Mouse (Mus musculus): ENCODE results near the gene Chrnb2. TPM values are rescaled to one million over a fixed set of nuclear protein-coding genes. Genes with fewer than 3 reads are reported as not detected.

Gene Chrnb2
- polyA plus RNA-seq, 1 experiment from 2014 or later, result 20.8 TPM

DNA sequence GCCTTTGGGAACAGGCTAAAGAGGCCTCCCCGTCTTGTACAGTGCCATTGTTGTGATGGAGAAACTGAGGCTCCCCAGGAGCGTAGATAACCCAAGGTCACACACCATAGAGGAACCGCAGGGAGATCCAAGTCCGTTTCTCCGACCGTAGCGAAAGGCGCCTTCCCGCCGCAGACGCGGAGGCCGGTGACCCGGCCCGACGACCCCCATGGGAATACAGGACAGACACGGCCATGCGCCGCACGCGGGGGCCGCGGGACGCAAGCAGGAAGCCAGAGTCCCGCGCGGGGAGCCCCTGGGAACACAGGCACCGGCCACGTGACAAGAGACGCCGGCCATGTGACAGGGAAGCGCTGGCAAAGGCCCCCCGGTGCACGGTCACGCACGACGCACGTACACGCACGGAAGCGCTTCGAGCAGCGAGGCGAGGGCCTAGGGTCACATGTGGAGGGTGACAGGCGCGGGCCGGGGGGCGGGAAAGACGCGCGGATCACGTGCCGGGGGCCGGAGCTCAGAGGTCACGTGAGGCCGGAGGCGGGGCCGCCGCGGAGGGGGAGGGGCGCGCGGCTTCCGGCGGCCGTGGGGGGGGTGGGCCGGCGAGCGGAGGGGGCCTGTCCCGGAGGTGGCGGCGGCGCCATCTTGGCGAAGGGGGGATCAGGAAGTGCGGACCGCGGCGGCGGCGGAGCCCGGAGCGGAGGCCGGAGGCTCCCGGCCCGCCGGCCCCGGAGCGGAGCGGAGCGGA lies 8.7 kb upstream of the Chrnb2 start, which contains the start of gene Ube2q1:
Gene Ube2q1 (plus strand): TSS at position 649 of the 742 bp plus-strand sequence.
- ATAC-seq (ENCODE audit: insufficient read depth, low FRiP score, low TSS enrichment) (peak; percentile 94), DNase-seq (ENCODE audit: low spot score) (peak; percentile 94)
- no peaks in the 10 kb centered on the region for H3K9me3 ChIP-seq (ENCODE audit: control insufficient read depth, low read length)
- WGBS, result under 1% methylated on average over 63 of the region's 90 CpGs
- peak within 1 kb of the TSS; percentile 99 for H3K9ac ChIP-seq (ENCODE audit: low read length)
- H3K4me1 ChIP-seq (ENCODE audit: control insufficient read depth, insufficient read depth, low read length), result peaks cover 22% of the 10 kb centered on the region
- H3K4me3 ChIP-seq (ENCODE audit: low read depth, low read length), result peak within 1 kb of the TSS; percentile 99
- no peaks in the 10 kb centered on the region for H3K27me3 ChIP-seq (ENCODE audit: control insufficient read depth, insufficient read depth, low read length)
- peaks cover 3% of the 10 kb centered on the region for H3K36me3 ChIP-seq (ENCODE audit: control insufficient read depth, insufficient read depth, low read length)
- H3K27ac ChIP-seq (ENCODE audit: low read depth, low read length), result peak within 1 kb of the TSS; percentile 94
- peak within 1 kb of the TSS; percentile 81 for H3K4me2 ChIP-seq (ENCODE audit: low read depth)

DNA sequence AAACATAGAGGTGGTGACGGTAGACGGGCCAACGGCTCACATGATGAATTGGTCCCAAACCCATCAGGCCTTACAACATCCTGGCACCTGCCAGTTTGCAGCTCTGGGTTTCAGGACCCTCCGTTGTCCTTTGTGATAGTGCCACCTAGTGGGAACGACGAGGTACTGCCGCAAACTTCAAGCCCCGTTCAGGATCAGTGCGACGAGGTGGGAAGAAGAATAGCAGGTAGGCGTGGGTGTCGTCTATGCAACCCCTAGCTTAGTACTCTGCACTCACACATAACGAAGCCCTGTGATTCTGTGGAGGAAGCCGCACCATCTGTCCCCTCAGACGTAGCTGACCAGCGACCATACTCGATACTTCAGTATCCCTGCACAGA lies 8.1 kb upstream of the Chrnb2 start:
- peak overlapping the region; percentile 81 for H3K4me2 ChIP-seq (ENCODE audit: low read depth)
- H3K9me3 ChIP-seq (ENCODE audit: control insufficient read depth, low read length), result no peaks in the 10 kb centered on the region
- peak overlapping the region; percentile 99 for H3K4me3 ChIP-seq (ENCODE audit: low read depth, low read length)
- peak; percentile 90 for DNase-seq (ENCODE audit: low spot score)
- WGBS, result 1% methylated on average over 17 of the region's 17 CpGs
- H3K9ac ChIP-seq (ENCODE audit: low read length), result peak overlapping the region; percentile 99
- peaks cover 3% of the 10 kb centered on the region for H3K36me3 ChIP-seq (ENCODE audit: control insufficient read depth, insufficient read depth, low read length)
- no peaks in the 10 kb centered on the region for H3K27me3 ChIP-seq (ENCODE audit: control insufficient read depth, insufficient read depth, low read length)
- peaks cover 22% of the 10 kb centered on the region for H3K4me1 ChIP-seq (ENCODE audit: control insufficient read depth, insufficient read depth, low read length)
- H3K27ac ChIP-seq (ENCODE audit: low read depth, low read length), result peak overlapping the region; percentile 94
- ATAC-seq (ENCODE audit: insufficient read depth, low FRiP score, low TSS enrichment), result peak; percentile 70

DNA sequence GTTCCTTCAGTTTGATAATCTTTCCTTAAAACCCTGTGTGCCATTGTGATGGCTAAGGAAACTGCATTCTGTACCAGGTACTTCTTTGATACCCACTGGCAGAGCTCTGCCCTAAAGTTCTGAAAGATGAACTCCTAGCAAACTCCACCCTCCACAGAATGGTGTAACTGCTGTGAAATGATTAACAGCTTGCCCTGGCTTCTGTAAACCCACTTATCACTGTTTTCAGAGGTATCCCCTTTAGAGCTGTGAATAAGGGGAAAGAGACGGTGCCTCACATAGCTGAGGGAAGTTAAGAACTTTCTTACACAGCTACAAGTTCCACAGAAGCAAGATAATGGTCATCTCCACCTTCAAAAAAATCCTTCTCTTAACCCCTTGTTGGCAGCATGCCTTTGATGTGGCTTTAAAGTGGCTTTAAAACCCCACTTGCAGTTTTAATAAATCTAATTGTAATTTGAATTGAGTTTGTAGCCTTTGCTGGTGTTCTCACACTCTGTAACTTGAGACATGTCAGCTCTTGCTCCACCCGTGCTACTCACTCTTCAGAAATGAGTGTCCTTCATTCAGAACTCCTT lies 6.1 kb upstream of the Chrnb2 start:
- no peak overlapping the region for H3K4me3 ChIP-seq (ENCODE audit: low read depth, low read length)
- H3K9ac ChIP-seq (ENCODE audit: low read length), result no peak overlapping the region
- no peak overlapping the region for H3K27ac ChIP-seq (ENCODE audit: low read depth, low read length)
- no peak for ATAC-seq (ENCODE audit: insufficient read depth, low FRiP score, low TSS enrichment)
- H3K4me1 ChIP-seq (ENCODE audit: control insufficient read depth, insufficient read depth, low read length), result peaks cover 22% of the 10 kb centered on the region
- H3K36me3 ChIP-seq (ENCODE audit: control insufficient read depth, insufficient read depth, low read length), result no peaks in the 10 kb centered on the region
- H3K27me3 ChIP-seq (ENCODE audit: control insufficient read depth, insufficient read depth, low read length), result no peaks in the 10 kb centered on the region
- no peak overlapping the region for H3K4me2 ChIP-seq (ENCODE audit: low read depth)
- WGBS, result 63% methylated on average over 2 of the region's 2 CpGs
- no peak for DNase-seq (ENCODE audit: low spot score)
- no peaks in the 10 kb centered on the region for H3K9me3 ChIP-seq (ENCODE audit: control insufficient read depth, low read length)

DNA sequence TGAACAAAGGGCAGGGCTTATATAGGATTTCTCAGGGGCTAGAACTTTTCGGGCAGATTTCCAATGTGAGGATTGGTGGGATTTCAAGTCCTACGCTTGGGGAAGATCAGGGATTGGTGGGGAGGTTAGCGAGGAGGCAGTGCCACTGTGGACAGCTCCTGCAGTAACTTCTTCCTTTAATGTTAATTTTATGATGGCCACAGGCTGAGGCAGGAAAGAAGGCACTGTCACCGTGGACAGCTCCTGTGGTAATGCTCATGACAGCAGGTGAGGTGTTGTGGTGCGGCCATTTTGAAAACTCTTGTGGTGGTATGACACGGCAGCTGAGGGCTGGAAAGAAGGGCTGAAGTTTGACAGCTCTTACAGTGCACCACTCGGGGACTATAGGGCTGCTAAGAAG lies 5.2 kb upstream of the Chrnb2 start:
- no peaks in the 10 kb centered on the region for H3K36me3 ChIP-seq (ENCODE audit: control insufficient read depth, insufficient read depth, low read length)
- no peaks in the 10 kb centered on the region for H3K27me3 ChIP-seq (ENCODE audit: control insufficient read depth, insufficient read depth, low read length)
- H3K4me1 ChIP-seq (ENCODE audit: control insufficient read depth, insufficient read depth, low read length), result peaks cover 13% of the 10 kb centered on the region
- no peak overlapping the region for H3K9ac ChIP-seq (ENCODE audit: low read length)
- H3K4me2 ChIP-seq (ENCODE audit: low read depth), result no peak overlapping the region
- DNase-seq (ENCODE audit: low spot score), result no peak
- H3K27ac ChIP-seq (ENCODE audit: low read depth, low read length), result no peak overlapping the region
- ATAC-seq (ENCODE audit: insufficient read depth, low FRiP score, low TSS enrichment), result no peak
- no peaks in the 10 kb centered on the region for H3K9me3 ChIP-seq (ENCODE audit: control insufficient read depth, low read length)
- H3K4me3 ChIP-seq (ENCODE audit: low read depth, low read length), result no peak overlapping the region
- 72% methylated on average over 7 of the region's 7 CpGs for WGBS

DNA sequence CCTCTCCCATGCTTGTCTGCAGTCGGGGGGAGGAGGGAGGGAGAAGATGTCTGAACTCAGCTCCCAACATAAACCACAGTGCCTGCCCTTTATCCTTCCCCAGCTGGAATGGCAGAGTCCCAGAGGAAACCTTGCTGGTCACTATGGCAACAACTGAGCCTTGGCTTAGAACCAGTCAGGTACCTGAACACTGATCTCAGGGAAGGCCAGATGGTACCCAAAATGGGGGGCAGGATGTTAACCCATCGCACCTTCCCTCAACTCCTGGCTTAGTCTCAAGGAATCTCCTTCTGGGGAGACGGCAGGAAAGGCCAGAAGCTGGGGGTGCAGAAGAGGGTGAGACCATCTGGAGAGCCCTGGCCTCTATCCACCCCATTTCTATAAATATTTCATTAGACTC lies 4.6 kb downstream of the Chrnb2 start:
- 0 out of 2 replicates have a peak, but pooled peaks cover 3% of the 10 kb centered on the region for H3K4me1 ChIP-seq (ENCODE audit: control insufficient read depth, insufficient read depth, low read length)
- H3K9me3 ChIP-seq (ENCODE audit: control insufficient read depth, low read length), result no peaks in the 10 kb centered on the region
- ATAC-seq (ENCODE audit: insufficient read depth, low FRiP score, low TSS enrichment), result no peak
- DNase-seq (ENCODE audit: low spot score), result no peak
- H3K9ac ChIP-seq (ENCODE audit: low read length), result no peak overlapping the region; the same call in 1 of the 2 replicates
- H3K27ac ChIP-seq (ENCODE audit: low read depth, low read length), result 0 out of 2 replicates have a peak overlapping the region, but pooled peaks have one; percentile 31
- H3K4me2 ChIP-seq (ENCODE audit: low read depth), result peak overlapping the region; percentile 32
- no peaks in the 10 kb centered on the region for H3K27me3 ChIP-seq (ENCODE audit: control insufficient read depth, insufficient read depth, low read length)
- H3K36me3 ChIP-seq (ENCODE audit: control insufficient read depth, insufficient read depth, low read length), result no peaks in the 10 kb centered on the region; the same call in 1 of the 2 replicates
- WGBS, result 73% methylated on average over 2 of the region's 3 CpGs
- H3K4me3 ChIP-seq (ENCODE audit: low read depth, low read length), result no peak overlapping the region

DNA sequence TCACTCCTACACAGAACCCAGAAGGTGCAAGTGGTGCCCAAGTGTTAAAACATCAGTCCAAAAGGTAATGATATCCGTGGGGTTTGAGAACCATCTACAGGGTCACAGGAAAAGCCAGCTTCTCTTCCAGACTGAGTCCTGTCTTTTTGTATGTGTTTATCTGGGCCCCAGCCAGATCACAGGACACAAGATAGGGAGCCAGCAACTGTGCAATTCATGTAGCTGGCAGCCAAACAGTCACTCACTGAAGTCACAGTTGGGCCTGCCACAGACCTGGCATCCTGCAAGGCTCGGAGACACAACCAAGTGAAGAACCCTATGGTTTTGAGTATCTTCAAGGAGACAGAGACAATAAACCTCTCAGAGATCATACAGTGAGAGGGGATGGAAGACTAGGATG lies 6.6 kb downstream of the Chrnb2 start:
- no peak overlapping the region for H3K9ac ChIP-seq (ENCODE audit: low read length)
- no peak overlapping the region for H3K27ac ChIP-seq (ENCODE audit: low read depth, low read length)
- DNase-seq (ENCODE audit: low spot score) (no peak), ATAC-seq (ENCODE audit: insufficient read depth, low FRiP score, low TSS enrichment) (no peak)
- H3K27me3 ChIP-seq (ENCODE audit: control insufficient read depth, insufficient read depth, low read length), result no peaks in the 10 kb centered on the region
- H3K36me3 ChIP-seq (ENCODE audit: control insufficient read depth, insufficient read depth, low read length), result no peaks in the 10 kb centered on the region; the same call in 1 of the 2 replicates
- H3K9me3 ChIP-seq (ENCODE audit: control insufficient read depth, low read length), result no peaks in the 10 kb centered on the region
- no peak overlapping the region for H3K4me3 ChIP-seq (ENCODE audit: low read depth, low read length)
- 80% methylated on average over 2 of the region's 2 CpGs for WGBS
- 0 out of 2 replicates have a peak, but pooled peaks cover 3% of the 10 kb centered on the region for H3K4me1 ChIP-seq (ENCODE audit: control insufficient read depth, insufficient read depth, low read length)
- H3K4me2 ChIP-seq (ENCODE audit: low read depth), result no peak overlapping the region

DNA sequence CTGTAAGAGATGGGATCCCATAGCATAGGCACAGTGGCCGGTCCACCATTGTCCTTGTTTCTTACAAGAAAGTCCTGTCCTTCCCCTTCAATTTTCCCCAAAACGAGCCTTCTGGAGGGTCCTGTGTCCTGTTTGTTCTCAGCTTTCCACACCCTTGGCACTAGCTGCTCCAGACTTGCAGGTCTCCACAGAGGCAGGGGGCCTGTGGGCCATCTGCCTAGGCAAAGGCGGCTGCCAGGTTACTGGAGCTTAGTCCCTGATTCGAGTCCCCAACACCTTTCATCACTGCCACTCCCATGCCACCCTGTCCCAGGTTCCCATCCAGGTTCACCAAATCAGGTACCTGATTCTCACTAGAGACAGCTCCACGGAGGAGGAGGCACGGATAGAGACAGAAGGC lies 9.1 kb downstream of the Chrnb2 start:
- Histone ChIP-seq H3K4me1 (ENCODE audit: control insufficient read depth, insufficient read depth, low read length) (0 out of 2 replicates have a peak, but pooled peaks cover 3% of the 10 kb centered on the region), H3K4me3 (ENCODE audit: low read depth, low read length) (no peak overlapping the region), H3K9me3 (ENCODE audit: control insufficient read depth, low read length) (no peaks in the 10 kb centered on the region), H3K9ac (ENCODE audit: low read length) (no peak overlapping the region), H3K4me2 (ENCODE audit: low read depth) (no peak overlapping the region), H3K27ac (ENCODE audit: low read depth, low read length) (no peak overlapping the region), H3K27me3 (ENCODE audit: control insufficient read depth, insufficient read depth, low read length) (no peaks in the 10 kb centered on the region), H3K36me3 (ENCODE audit: control insufficient read depth, insufficient read depth, low read length) (no peaks in the 10 kb centered on the region; the same call in none of the 2 replicates)
- 81% methylated on average over 6 of the region's 6 CpGs for WGBS
- ATAC-seq (ENCODE audit: insufficient read depth, low FRiP score, low TSS enrichment) (no peak), DNase-seq (ENCODE audit: low spot score) (no peak)

DNA sequence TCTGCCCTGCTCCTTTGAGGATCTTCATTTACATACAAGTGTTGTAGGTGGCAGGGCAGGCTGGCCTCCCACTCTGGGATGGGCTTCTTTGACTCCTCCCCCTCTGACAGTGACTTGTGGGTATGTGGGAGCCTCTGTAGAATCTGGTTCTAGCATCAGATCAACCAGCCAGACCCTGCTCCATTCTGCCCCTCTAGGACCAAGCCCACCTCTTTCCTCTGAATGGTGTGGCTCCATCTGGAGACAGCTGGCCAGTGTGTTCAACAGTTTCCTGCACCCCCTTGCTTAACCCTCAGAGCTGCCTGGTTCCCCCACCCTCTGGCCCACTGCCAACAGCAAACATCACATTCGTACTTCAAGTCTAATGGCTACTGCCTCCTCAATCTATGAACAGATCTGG lies 12.1 kb downstream of the Chrnb2 start:
- 0 out of 2 replicates have a peak, but pooled peaks cover 3% of the 10 kb centered on the region for H3K4me1 ChIP-seq (ENCODE audit: control insufficient read depth, insufficient read depth, low read length)
- no peak overlapping the region for H3K4me2 ChIP-seq (ENCODE audit: low read depth)
- H3K9me3 ChIP-seq (ENCODE audit: control insufficient read depth, low read length), result no peaks in the 10 kb centered on the region
- no peak overlapping the region for H3K4me3 ChIP-seq (ENCODE audit: low read depth, low read length)
- H3K27me3 ChIP-seq (ENCODE audit: control insufficient read depth, insufficient read depth, low read length), result no peaks in the 10 kb centered on the region
- peaks cover 7% of the 10 kb centered on the region for H3K36me3 ChIP-seq (ENCODE audit: control insufficient read depth, insufficient read depth, low read length)
- no peak overlapping the region for H3K9ac ChIP-seq (ENCODE audit: low read length)
- WGBS, result 76% methylated on average over 1 of the region's 1 CpGs
- DNase-seq (ENCODE audit: low spot score) (no peak), ATAC-seq (ENCODE audit: insufficient read depth, low FRiP score, low TSS enrichment) (no peak)
- H3K27ac ChIP-seq (ENCODE audit: low read depth, low read length), result no peak overlapping the region

DNA sequence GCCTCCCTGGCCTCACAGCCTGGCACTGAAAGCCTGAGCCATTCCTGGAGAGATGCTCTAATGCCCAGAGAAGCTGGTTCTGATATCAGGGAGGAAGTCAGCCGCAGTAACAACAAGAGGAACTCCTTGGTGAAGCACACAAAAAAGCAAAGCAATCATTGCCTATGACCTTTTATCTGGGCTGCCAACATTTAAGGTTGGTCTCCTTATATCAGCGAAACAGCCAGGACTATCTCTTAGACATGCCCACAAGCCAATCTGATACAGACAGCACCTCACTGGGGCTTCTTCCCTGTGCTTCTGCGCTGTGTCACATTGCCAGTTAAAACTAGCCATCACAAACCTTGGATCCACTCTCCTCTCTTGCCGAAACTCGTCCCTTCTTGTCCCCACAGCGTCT lies 25.9 kb downstream of the Chrnb2 start:
- DNase-seq (ENCODE audit: low spot score) (no peak), ATAC-seq (ENCODE audit: insufficient read depth, low FRiP score, low TSS enrichment) (no peak)
- Histone ChIP-seq H3K27me3 (ENCODE audit: control insufficient read depth, insufficient read depth, low read length) (no peaks in the 10 kb centered on the region), H3K4me3 (ENCODE audit: low read depth, low read length) (no peak overlapping the region), H3K36me3 (ENCODE audit: control insufficient read depth, insufficient read depth, low read length) (peaks cover 7% of the 10 kb centered on the region), H3K4me2 (ENCODE audit: low read depth) (no peak overlapping the region), H3K9me3 (ENCODE audit: control insufficient read depth, low read length) (no peaks in the 10 kb centered on the region), H3K9ac (ENCODE audit: low read length) (no peak overlapping the region), H3K27ac (ENCODE audit: low read depth, low read length) (no peak overlapping the region), H3K4me1 (ENCODE audit: control insufficient read depth, insufficient read depth, low read length) (no peaks in the 10 kb centered on the region)
- WGBS, result over 99% methylated on average over 6 of the region's 6 CpGs
